Mouse (Mus musculus): ENCODE results near the gene Gm44511. TPM values are rescaled to one million over a fixed set of nuclear protein-coding genes. Genes with fewer than 3 reads are reported as not detected.
"Not testable (repeated sequence)": the region's sequence is repeated elsewhere in the genome, so short reads cannot be mapped to it uniquely, and the experiment has no call there.

The Gm44511 gene
- total RNA-seq, 2 experiments from 2014 or later: not detected

DNA sequence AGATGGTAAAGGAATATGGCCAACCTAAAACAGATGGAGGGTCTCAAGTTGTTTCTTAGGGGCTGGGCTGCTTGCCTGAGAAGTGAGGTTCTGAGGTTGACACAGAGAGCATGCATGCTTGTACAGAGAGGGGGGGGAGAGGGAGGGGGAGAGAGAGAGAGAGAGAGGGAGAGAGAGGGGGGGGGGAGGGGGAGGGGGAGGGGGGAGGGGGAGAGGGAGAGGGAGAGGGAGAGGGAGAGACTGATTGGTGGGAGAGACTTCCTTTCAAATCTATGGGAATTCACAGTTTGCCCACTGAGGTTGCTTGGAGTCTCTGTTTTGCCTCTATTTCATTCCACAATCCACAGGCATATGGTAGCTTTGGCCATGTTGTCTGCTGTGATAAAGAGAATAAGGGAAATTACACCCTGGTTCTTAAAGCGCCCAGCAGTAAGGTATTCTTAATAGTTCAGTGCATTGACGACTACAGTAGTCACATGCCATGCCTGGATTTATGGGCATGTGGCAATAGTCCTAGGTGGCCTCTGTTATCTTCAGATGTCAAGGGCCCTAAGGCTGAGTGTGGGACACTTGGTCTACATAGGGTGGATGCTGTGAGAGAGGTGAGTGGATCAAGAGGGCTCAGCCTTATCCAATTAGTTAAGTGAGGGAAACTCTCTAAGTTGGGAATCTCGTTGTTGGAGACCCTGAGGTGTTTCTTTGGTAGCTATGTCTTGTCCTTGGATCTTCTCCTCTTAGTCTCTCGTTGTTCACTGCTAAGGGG lies 15.4 kb upstream of the Gm44511 start:
- DNase-seq (ENCODE audit: extremely low spot score in 1 of 2, low spot score in 1 of 2): no peak

DNA sequence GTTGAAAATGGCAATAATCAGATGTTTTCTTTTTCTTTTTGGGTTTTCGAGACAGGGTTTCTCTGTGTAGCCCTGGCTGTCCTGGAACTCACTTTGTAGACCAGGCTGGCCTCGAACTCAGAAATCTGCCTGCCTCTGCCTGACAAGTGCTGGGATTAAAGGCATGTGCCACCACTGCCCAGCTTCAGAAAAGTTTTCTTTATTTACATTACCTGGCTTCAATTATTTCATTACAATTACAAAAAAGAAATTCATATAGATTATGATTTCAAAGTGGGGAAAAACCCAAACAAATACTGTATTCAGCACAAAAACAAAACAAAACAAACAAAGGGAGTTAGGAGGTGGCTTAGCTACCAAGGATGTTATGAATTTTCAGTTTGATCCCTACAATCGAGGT lies 14.6 kb upstream of the Gm44511 start:
- not testable (repeated sequence) for DNase-seq (ENCODE audit: extremely low spot score in 1 of 2, low spot score in 1 of 2)

DNA sequence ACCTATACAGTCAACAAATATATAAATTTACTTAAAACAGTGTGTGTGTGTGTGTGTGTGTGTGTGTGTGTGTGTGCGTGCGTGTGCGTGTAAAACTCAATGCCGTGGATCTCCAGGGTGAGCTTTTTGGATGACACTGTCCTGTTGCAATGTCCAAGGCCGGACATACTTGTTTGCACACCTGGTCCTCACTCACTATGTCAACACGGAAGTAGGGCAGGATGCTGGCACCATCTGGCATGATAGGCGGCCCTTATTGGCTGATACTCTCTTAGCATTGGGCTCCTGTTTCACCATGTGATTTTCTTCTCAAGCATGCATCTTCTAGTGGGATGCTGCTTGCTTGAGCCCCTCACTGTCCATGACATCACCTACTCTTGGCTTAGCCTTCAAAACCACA lies 13.8 kb upstream of the Gm44511 start:
- DNase-seq (ENCODE audit: extremely low spot score in 1 of 2, low spot score in 1 of 2): no peak

DNA sequence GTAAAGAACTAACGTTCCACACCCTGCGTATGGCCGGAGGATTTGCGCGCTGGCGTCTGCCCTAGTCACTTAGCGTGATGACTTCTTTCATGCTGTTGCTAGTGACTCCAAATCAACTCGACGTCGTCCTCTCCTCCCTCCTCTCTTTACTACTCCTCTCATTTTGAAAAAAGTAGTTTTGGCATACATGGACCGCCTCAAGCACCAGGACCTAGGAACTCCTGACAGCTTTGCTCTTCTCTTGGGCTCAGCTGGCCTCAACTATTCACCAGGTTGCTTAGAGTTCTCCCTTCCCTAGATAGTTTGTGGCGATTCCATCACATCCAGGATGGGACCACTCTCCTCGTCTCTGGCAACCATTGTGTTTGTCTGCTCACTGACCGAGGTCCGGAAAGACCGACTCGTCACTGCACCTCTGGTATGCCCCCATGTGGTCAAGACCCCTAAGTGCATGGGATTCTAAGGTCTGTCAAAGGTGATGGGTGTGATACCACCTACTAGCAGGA lies 13.2 kb upstream of the Gm44511 start:
- DNase-seq (ENCODE audit: extremely low spot score in 1 of 2, low spot score in 1 of 2): peak; percentile 43 to 62

DNA sequence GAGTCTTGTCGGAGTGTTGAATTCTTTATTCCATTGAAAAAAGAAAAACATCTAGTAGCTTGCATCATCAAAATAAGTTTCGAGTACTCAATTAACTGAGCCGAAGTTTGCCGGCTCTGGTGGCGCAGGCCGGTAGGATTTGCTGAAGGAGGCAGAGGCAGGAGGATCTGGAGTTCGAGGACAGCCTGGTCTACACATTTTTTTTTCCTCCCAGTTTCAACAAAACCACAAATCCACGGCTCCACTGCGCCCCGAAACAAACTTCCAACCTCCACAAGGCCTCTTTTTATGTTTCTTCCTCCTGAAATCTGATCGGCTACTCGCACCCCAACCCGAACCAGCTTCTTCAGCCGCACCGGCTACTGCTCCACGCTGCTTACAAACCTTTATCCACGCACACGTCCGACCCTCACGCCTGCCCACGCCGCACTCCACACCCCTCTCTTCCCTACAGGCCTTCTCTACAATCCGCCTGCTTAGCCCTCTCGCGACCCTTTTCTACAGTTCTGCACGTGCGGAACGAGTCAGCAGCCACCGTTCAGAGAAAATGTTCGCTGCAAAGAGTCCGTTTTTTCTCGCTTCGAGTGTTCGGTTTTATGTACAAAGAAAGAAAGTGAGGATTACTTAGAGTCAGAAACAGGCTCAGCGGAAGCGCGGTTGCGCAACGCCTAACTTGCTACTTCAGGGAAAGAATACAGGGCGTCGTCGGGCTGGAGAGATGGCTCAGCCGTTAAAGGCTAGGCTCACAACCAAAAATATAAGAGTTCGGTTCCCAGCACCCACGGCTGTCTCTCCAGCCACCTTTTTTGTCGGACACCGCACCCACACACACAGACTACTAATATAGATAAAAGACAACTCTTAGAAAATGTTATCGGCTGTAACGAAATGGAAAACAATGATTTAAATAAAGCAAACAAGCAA lies 12.5 kb upstream of the Gm44511 start:
- DNase-seq (ENCODE audit: extremely low spot score in 1 of 2, low spot score in 1 of 2): peak; percentile 91 to 93

DNA sequence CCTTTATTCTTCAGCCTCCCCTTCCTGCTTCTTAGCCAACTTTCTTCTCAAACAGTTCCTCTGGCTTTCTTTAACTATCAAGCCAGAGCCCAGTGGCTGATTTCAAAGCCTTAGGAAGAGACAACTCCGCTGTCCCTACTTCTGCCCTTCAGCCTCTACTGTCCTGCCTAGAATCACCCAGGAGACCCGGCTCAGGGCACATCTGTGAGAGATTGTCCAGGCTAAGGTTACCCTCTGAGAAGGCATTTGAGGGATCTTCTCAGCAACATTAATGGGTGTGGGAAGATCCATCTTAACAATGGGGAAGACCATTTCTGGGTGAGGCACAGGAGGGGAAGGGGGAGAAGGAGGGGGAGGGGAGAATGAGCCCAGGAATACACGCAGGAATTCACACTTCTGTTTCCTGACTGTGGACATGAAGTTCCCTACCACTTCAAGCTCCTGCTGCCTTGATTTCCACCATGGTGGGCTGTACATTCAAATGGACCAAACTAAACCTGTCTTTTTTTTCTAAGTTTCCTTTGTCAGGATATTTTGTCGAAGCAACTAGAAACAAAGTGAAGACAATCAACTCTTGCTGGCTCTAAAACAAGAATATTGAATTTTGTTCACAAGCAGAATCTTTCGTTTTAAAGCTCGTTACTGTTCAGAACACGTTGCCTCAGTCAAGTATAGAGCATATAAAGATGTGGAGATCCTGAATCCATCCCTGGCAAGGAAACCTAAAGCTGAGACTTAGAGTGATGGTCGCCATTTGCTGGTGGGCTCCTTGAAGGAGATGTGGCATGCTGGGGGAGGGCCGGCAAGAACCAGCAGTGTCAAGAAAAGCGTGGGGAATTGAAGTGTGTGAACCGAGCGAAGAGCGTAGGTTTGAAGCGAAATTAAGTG lies 11.6 kb upstream of the Gm44511 start:
- DNase-seq (ENCODE audit: extremely low spot score in 1 of 2, low spot score in 1 of 2): no peak

DNA sequence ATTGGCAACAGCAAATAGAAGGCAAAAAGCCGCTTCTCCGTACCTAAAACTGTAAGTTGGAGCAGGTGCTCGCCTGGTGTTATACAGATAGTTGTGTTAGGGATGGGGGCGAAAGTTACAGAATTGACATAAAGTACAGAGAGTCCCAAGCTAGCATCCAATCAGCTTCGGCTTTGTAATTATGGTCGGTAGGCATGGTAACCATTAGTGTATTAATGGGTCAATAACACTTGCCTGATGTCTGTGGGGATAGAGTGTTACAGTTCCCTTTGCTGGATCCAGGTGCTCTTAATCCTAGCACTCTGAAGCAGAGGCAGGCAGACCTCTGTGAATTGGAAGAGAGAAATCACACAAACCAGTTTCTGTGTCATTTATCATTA lies 10.8 kb upstream of the Gm44511 start:
- no peak for DNase-seq (ENCODE audit: extremely low spot score in 1 of 2, low spot score in 1 of 2)

DNA sequence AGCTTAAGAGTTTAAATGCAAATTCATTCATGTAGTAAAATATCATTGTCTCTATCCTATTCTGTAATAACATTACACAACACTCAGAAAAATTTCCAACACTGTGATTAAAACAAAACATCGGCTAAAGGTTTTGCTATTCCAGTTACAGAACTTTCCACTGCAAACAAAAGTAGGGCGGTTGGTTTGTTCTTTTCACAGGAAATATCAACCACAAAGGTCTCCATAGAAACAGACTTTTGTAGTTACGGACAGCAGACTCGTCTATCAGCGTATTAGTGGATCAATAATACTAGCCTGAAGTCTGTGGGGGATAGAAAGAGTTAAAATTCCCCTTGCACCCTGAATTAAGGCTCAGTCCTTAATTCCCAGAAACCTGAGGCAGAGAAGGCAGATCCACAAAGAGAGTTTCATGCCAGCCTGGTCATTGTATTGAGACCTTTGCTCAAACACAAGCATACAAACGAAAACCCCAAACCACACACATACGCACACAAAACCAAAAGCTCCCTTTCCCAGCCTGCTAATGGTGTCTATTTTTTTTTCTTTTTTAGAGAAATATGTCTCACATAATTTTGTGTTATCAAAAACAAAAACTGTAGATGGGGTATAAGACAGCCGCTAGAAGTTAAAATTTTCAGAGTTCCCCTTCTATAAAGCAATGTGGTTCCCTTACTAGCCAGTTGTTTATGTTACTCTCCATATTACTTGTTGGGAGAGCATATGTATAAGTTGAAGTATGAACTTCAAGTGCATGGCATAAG lies 10.3 kb upstream of the Gm44511 start:
- no peak for DNase-seq (ENCODE audit: extremely low spot score in 1 of 2, low spot score in 1 of 2)

DNA sequence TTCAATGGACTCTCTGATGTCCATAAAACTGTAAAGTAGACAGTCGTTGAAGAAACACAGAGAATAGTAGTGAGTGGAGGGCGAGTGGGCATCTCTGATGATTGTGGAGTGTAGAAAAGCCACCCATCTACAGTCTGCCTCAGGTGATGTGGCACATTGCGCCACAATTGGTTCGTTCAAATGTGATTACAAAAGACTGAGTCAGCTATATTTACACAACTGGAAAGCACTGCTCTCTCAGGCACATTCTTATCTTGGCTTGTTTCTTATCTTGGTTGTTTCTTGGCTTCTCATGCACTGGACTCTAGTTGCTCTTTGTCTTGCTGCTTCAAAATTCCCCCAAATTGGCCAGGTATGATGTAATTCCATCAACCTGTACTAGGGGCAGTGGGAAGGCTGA lies 9.5 kb upstream of the Gm44511 start:
- no peak for DNase-seq (ENCODE audit: extremely low spot score in 1 of 2, low spot score in 1 of 2)

DNA sequence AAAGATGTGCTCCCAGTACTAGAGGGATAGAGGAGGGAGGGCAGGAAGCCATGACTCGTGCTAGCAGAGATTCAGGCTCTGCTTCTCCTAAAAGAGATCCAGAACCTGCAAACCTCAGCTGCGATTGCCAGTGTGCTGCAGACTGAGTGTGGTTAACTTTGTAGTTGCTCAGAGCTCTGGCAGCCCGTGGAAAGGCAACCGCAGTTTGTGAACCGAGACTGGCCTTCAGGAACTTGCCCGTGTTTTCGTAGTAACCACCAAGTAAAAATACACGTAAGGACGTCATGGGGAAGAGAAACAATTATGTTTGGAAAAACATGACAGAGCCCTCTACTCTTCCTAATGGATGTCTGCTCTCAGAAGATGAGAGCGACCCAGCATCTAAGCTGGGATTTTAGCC lies 6.9 kb upstream of the Gm44511 start:
- no peak for DNase-seq (ENCODE audit: extremely low spot score in 1 of 2, low spot score in 1 of 2)

DNA sequence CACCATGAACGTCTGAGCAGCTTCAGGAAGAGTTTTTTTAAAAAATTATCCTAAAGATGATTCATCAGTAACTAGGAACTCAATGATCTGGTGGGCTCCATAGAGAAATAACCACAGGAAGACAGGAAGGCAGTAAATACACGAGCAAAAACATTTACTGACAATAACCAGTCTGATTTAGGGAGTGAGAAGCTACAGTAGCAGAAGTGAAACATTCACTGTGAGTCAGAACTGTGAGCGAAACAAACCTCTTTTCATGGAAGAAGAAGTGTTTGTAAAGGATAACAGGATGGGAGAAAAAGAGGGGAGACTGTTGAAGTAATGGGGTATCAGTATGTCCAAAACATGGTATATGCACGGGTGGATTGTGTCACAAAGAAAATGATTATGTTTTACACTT lies 3.7 kb upstream of the Gm44511 start:
- no peak for DNase-seq (ENCODE audit: extremely low spot score in 1 of 2, low spot score in 1 of 2)

DNA sequence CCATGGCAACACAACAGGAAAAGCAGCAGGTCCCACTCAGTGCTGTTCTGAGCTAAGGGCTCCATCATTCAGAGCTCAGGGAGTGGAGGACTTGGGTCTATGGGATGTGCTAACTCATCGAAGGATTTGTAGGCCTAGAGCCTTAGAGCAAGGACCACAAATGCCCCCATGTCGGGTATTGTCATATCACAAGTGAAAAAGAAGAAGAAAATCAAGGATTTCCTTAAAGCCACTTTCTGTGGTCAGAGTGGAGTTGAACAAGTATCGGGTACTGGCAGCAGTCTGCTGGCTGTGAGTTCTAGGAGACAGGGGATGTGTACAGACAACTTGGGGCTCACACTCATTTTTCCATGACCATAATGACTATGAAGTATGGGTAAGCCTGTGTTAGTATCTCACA lies 666 bp upstream of the Gm44511 start:
- no peak for DNase-seq (ENCODE audit: extremely low spot score in 1 of 2, low spot score in 1 of 2)

DNA sequence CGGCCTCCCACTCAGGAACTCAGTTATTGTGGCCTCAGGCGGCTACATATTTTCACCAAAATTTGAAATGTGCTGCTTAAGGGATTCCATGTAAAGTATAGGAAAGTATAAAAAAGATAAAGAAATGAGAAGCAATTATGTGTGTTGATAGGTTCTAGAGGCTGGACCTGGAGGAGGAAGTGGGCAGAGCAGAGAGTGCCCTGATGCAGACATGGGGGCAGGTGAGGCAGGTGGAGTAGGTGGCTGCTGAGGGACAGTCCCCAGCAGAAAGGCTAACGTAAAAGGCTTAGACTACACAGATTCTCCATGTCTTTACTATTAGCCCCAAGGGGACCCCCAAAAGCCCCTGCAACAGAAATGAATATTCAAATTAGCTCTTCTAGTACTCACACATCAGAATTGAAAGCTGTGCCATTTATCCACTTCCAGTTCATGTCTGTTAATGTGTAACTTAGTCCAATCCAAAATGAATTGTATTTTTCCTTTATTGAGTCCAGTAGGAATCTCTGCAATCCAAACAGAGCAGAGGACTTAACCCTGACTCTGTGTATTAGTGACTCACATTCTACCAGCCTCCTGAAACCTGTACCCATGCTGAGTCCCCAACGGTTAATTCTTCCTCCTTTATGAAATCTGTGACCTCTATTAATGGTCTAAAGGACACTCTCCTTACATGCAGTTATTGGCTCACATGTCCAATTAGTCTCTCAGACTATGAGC lies 7.9 kb downstream of the Gm44511 start:
- no peak for DNase-seq (ENCODE audit: extremely low spot score in 1 of 2, low spot score in 1 of 2)

DNA sequence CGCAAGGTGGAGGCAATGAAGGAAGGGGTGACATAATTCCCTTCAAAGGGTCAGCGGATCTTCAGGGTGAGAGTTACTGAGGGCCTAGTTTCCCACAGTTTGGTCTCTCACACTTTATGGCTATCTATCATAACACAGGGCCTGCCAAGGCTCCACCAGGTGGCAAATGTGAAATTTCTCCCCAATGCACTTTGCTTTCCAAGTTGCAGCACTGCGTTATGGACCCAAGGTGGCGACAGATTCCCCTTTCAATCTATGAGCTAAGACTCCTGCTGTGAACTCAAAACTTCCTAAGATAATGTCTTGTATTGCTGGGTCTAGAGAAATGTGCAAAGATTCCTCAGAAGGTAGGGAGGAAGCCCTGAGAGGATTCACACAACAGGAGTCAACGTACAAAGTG lies 17.6 kb downstream of the Gm44511 start:
- no peak for DNase-seq (ENCODE audit: extremely low spot score in 1 of 2, low spot score in 1 of 2)

DNA sequence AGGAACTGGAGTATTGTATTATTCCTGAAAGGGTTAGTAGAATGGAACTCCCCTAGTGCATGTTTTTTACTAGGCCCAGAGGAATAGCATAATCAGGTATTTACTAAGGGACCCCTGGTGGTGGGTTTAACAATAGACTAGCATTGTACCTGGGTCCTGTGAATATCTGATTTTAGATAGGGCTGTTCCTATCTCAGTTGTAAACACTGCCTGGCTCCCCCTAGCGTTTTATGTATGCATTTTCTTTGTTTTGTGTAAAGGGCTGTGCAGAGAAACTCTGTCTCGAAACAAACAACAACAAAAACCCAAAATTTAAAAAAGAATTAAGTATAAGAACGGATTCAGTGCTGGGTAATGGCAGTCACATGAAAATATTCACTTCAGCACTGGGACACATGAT lies 19.1 kb downstream of the Gm44511 start:
- DNase-seq (ENCODE audit: extremely low spot score in 1 of 2, low spot score in 1 of 2): no peak

DNA sequence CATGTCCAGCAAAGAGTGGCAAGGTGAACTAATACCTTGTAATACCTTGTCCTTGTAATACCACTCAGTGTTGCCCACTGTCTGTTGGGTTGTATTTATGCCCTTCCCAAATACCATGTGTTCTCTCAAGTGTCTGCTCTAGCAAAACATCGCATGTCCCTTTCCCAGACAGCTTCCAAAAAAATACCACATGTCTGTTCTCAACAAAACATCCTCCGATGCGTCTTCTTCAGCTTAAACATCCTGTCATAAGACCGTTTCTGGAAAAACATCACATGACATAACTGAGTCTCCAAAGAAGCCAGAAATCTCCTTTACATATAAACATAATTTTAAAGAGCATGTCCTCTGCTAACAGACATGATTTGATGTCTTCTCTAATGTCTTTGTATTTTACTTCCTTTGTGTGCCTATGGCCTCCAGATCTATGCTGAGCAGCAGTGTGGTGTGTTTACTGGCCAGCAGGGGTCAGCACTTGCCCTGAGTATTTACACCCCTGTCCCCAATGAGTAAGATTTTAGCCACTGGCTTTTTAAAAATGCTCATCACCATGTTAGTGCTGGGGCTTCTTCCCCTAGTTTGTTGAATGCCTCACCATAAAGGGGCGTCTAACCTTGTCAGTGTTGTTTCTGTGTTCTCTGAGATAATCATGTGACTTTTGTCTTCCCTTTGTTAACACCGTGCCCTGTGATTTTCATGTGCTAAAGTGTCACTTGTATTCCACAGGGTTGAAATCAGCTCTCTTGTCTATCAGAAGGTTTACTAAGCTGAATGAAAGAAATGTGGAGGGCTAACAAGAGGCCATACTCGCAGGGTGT lies 21.1 kb downstream of the Gm44511 start:
- DNase-seq (ENCODE audit: extremely low spot score in 1 of 2, low spot score in 1 of 2): peak in 1 of 2 experiments; percentile 52

DNA sequence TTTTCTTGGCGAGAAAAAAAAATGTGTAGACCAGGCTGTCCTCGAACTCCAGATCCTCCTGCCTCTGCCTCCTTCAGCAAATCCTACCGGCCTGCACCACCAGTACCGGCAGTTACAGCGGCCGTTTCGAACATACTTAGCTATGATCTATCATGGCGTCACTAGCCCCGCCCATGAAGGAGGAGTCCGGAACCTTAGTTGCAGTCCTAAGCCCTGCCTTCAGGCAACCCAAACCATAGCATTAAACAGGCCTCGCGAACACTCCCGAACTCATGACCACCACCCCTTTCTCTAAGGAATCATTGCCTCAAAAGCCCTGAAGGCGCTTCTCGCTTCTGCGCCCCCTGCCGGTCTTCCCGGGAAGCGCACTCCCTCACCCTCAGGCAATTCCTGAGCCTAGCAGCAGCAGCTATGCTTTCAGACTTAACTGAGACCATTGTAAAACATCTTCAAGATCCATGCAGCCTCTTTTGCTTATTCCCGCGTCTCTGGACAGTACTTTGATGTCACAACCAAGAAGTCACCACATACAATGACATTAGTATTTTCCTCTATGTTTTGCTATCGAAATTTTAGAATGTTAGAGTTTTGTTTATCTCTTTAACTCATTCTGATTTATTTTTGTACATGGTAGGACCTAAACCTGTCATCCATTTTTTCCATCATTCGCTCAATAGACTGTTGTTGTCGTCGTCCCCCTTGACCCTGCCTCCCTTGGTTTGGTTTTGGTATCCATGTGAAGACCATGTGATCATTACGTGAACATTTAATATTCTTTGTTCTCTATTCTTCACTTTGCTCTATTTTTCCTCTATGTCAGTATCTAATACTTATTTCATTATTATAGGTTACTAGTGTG lies 22.9 kb downstream of the Gm44511 start:
- peak; percentile 97 to 99 for DNase-seq (ENCODE audit: extremely low spot score in 1 of 2, low spot score in 1 of 2)
